Mouse (Mus musculus) neutrophil, adult 5-6 weeks (primary cell): ENCODE data around the gene Zbtb16. TPM values are rescaled to one million over a fixed set of nuclear protein-coding genes. Genes with fewer than 3 reads are reported as not detected.

ENCODE experiments used
- ATAC-seq: fragments of 151-379, 151-347 bp; 2 replicates; pipeline ENCODE4 v1.8.0; 2017; ENCODE audit warnings: mild to moderate bottlenecking, moderate TSS enrichment; ENCODE audit not compliant: insufficient number of reproducible peaks, poor library complexity, low FRiP score, severe bottlenecking; ENCODE audit errors: extremely low read depth
- total RNA-seq: library from RNA; stranded (forward); fragments of 200-1000 nt; gene quantifications from 2 replicates; pipeline ENCODE4 v1.2.3, GENCODE M21; 2017

Gene Zbtb16
- total RNA-seq, 1 experiment from 2014 or later: 6.5 TPM

DNA sequence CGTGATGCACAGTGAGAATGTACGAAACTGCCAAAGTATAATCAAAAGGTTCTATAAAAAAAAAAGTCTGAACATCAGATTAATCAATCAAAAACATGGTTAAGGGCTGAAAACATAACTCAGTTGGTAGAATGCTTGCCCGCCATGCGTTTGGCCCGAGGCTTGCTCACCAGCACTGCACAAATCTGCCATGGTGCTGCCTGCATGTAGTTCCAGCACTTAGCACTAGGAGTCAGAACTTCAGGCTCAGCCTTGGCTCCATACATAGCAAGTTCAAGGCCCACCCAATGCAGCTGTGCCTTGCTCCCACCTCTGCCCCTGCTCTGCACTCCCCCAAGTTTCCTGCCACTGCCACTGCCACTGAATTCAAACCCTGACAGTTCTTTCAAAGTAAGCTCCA, 230.3 kb downstream of the Zbtb16 start:
- no peak for ATAC-seq

DNA sequence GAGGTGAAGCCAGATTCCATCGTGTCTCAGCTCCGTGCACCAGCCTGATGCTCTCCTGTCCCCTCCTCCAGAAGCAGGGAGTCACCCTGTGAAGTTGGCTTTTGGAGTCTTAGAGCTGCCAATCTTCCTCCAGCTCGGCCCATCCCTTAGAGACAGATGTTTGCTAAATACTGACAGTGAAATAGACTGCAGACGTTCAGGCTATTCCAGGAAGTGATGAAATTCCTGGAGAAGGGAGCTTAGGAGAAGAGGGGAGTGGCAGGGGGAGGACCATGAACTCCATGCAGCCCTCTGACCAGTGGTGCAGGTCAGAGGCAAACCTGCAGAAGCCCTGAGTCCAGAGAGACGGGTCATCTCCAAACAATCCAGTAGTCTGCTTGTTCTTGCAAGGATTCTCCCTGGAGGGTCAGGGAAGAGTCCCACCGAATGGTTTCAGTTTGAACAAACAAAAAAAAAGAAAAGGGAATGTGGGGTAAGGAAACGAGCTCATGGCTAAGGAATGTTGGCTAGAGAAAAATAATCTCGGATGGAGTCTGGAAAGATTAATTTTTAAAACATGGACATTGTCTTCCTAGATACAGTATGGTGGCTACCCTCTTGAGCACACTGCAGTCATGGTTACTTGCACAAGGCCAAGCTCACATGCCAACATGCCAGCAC, 231.0 kb downstream of the Zbtb16 start, which contains the start of gene Nnmt:
Gene Nnmt, minus strand, starts transcription at position 215 of the 660 bp plus-strand sequence.
- ATAC-seq: no peak

Other genes starting within 250 kb of the Zbtb16 start
- not detected in 2 replicates for gene Nnmt, start 231.1 kb downstream of the Zbtb16 start, total RNA-seq
- gene Htr3a, start 74.9 kb upstream of the Zbtb16 start, total RNA-seq: not detected in 2 replicates
- gene Htr3b, start 128.8 kb upstream of the Zbtb16 start, total RNA-seq: not detected in 2 replicates
- 21.6 and 31.2 TPM in 2 replicates for gene Usp28, start 149.2 kb upstream of the Zbtb16 start, total RNA-seq
- 28.9 and 30.6 TPM in 2 replicates for gene Zw10, start 219.4 kb upstream of the Zbtb16 start, total RNA-seq
- not detected in 2 replicates for gene Tmprss5, start 245.0 kb upstream of the Zbtb16 start, total RNA-seq